Mouse (Mus musculus) CD4-positive naive resting alpha-beta T cell, adult 57 days (primary cell): ENCODE measurements around the gene Rimkla. TPM values are rescaled to one million over a fixed set of nuclear protein-coding genes. Genes with fewer than 3 reads are reported as not detected.

Source experiments
- total RNA-seq: library from RNA; stranded (reverse); gene quantifications from one replicate; pipeline ENCODE4 v1.2.4, GENCODE M21; 2023

The Rimkla gene
- 1.1 TPM for total RNA-seq

DNA sequence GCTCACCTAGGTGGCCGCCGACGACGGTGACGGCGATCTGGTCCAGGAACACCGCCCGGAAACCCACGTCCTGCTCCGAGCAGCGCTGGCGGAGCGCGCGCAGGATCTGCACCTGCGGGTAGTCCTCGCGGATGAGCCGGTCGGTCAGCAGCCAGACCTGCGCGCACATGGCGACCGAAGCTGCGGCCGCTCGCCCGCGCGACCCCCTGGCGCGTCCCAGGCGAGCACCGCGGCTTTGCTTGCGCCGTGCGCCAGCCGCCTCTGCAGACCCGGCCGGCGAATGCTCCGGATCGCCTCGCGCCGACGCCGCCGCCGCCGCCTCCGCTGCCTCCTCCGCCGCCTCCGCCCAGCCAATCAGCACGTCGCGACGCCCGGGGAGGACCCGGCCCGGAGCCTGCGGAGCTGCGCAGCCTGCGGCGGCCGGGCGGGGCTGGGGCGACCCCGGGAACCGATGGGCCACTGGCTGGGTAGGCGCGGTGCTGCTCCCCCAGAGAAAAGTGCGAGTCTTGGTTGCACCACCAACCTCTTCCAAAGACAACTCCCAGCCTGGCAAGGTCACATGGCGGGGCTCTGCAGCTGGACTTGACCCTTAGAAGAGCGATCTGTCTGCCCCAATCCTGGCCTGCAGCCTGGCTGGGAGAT is at the start of gene Rimkla:
TSS of gene Rimkla (minus strand) at position 338 of the 642 bp plus-strand sequence.

DNA sequence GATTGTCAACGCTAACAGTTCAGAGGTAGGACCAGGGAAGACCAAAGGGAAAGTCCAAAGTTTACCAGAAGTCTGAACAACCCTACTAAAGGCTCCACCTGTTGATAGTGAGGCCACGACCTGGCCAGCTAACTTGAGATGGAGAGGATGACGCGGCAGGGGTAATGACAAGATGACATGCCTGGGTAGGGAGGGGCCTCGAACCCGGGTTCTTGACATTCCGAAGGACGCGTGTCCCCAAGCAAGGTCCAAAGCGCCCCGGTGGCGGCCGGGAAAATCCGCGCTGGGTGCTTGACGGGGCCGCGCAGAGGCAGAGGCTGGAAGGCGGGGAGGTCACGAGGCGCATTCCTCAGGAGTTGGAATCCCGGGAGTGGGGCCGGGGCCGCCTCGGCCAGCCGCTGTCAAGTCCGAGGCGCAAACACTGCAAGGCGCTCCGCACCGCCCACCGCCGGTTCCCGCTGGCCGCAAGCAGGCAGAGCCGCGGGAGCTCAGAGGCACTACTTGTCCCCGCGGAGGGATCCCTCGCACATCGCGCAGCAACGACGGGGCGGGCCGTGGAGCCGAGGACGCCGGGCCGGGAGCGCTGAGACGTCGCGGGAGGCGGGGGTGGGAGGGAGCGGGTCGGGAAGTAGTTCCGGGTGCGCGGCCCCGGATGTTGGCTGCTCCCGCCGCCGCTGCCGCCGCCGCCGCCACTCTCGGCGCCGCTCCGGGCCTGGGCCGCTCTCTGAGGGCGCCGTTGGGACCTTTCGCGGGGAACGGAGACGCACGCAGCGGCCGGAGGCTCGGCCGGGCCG is 46.8 kb upstream of the Rimkla start, which contains the start of gene Frg2f1:
TSS of gene Frg2f1 (minus strand) at position 499 of the 794 bp plus-strand sequence.

DNA sequence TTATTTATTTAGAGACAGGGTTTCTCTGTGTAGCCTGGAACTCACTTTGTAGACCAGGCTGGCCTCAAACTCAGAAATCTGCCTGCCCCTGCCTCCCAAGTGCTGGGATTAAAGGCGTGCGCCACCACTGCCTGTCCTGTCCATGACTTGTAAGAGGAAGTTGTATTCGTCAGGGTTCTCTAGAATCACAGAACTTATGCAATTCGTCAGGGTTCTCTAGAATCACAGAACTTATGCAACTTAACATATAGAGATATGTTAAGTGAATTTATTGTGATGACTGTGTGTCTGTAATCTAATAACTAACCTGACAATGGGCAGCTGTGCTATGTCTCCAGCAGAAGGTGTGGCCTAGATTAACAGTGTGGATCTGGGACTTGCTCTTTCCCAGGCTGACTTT is 44.2 kb upstream of the Rimkla start, which contains the start of gene Foxj3:
TSS of gene Foxj3 (plus strand) at position 390 of the 400 bp plus-strand sequence.

DNA sequence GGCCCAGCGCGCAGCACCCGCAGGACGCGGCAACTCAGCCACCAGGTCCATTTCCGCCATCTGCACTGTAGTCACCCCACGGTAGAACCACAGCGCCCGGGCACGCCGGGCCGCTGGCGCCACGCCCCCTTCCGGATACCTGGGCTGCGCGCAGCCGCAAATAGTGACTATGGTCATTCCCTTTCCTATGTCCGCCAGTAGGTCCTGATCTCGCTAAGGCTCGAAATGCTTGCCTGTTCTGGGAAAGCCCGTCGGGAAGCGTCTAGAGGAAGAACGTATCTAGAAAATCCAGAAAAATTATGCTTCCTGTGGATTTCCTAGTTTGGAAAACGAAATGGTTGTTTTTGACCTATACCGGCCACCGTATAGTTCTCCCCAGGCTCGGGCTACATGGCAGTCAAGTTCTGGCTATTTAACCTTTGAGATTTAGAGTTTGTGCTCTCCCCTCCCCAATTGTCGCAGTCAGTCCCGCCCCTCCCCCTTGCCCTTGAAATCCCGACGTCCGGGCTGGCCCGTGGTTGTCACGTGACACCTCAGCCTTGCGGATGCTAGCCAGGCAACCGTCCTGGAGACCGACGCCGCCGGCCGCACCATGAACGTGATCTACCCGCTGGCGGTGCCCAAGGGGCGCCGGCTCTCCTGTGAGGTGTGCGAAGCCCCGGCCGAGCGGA is 70.0 kb downstream of the Rimkla start, which contains the start of the genes Ppcs and Zmynd12:
TSS of gene Ppcs (minus strand) at position 127 of the 671 bp plus-strand sequence.
TSS of gene Zmynd12 (plus strand) at position 521 of the 671 bp plus-strand sequence.

Other genes with a start within 250 kb of the Rimkla start
- not detected for gene Cldn19, start 237.2 kb downstream of the Rimkla start, total RNA-seq
- 344 TPM for gene Ybx1, start 198.0 kb downstream of the Rimkla start, total RNA-seq
- gene Ppih, start 172.1 kb downstream of the Rimkla start, total RNA-seq: 23.9 TPM
- 5.3 TPM for gene Ccdc30, start 77.1 kb downstream of the Rimkla start, total RNA-seq
- gene Ppcs, start 70.2 kb downstream of the Rimkla start, total RNA-seq: 7.7 TPM
- gene Zmynd12, start 69.8 kb downstream of the Rimkla start, total RNA-seq: 1.2 TPM
- gene Foxj3, start 44.4 kb upstream of the Rimkla start, total RNA-seq: 93.3 TPM
- gene Frg2f1, start 46.9 kb upstream of the Rimkla start, total RNA-seq: 14.1 TPM
- gene Guca2a, start 145.1 kb upstream of the Rimkla start, total RNA-seq: 5.9 TPM
- not detected for gene Guca2b, start 166.3 kb upstream of the Rimkla start, total RNA-seq
- gene Hivep3, start 241.2 kb upstream of the Rimkla start, total RNA-seq: 16.7 TPM